9 mouse cellular contexts compared by ENCODE assay signal in the genomic region with DNA sequence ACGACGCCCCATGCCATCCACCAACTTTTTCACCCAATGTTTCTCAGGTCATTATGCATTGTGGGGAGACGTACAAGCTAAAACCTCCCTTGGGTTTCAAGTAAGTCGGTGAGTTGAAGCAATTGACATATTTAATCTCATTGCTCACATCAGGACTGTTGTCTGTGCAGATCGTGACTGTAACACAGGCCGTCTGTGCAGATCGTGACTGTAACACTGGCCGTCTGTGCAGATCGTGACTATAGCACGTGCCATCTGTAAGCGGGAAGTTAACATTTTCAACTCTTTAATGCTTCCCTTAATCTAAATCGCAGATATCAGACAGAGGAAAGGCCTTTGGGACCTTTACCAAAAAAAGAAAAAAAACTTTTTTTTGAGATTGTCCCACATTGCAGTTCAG. TPM values are rescaled to one million over a fixed set of nuclear protein-coding genes. Genes with fewer than 3 reads are reported as not detected.
A peak's percentile ranks its signal among the peaks of the same experiment; 100 is the strongest.
DNase-seq lines count a peak whose midpoint lies in the region; ATAC-seq and TF ChIP-seq lines count a peak whose summit lies in the region.
"Had no signal": no experiment of that assay in that cellular context is flagged by ENCODE, and none has a peak within 500 bp of the region (broad histone marks: within the 10 kb centered on the region; RNA-seq: fewer than 3 reads in every experiment).

No protein-coding gene starts in this region.

- no peaks in the 10 kb centered on the region for H3K36me3 ChIP-seq in testis, adult 2 months (ENCODE audit: control insufficient read depth, insufficient read depth, low read length)
- H3K36me3 ChIP-seq in limb, embryonic 15.5 days, result no peaks in the 10 kb centered on the region
- H3K36me3 ChIP-seq in stomach, embryonic 16.5 days (ENCODE audit: control insufficient read depth, insufficient read depth, low read length), result no peaks in the 10 kb centered on the region

- H3K4me3 ChIP-seq in cerebellum, adult 2 months (replicated peaks; ENCODE audit: insufficient read depth, low read depth, low read length), result peak overlapping the region; percentile 78
- peak overlapping the region; percentile 98 for H3K4me3 ChIP-seq in testis, adult 2 months (ENCODE audit: control insufficient read depth, low read depth, low read length)
- H3K4me3 ChIP-seq in limb, embryonic 15.5 days, result peak overlapping the region; percentile 64
- H3K4me3 ChIP-seq in stomach, embryonic 16.5 days (replicated peaks; ENCODE audit: low read length), result peak overlapping the region; percentile 80

- DNase-seq in cerebellum, adult 2 months, result no peak
- DNase-seq in cerebellum, adult 9-11 months, result no peak
- DNase-seq in testis, postnatal 10 days (ENCODE audit: low spot score), result no peak
- no peak for DNase-seq in B cell, adult 2 months

- H3K27me3 ChIP-seq in cerebellum, adult 2 months (ENCODE audit: control insufficient read depth, insufficient read depth, low read length), result no peaks in the 10 kb centered on the region
- H3K27me3 ChIP-seq in testis, adult 2 months (ENCODE audit: control insufficient read depth, insufficient read depth, low read length), result no peaks in the 10 kb centered on the region
- H3K27me3 ChIP-seq in limb, embryonic 15.5 days, result no peaks in the 10 kb centered on the region
- H3K27me3 ChIP-seq in stomach, embryonic 16.5 days (ENCODE audit: control insufficient read depth, insufficient read depth, low read length), result no peaks in the 10 kb centered on the region

- no peaks in the 10 kb centered on the region for H3K9me3 ChIP-seq in limb, embryonic 15.5 days
- H3K9me3 ChIP-seq in stomach, embryonic 16.5 days (replicated peaks; ENCODE audit: control insufficient read depth, low read length), result no peaks in the 10 kb centered on the region

- no peak for TF ChIP-seq CTCF in cerebellum, adult 2 months (IDR thresholded peaks at IDR 0.05; ENCODE audit: borderline replicate concordance, insufficient read depth, low read depth, low read length)
- TF ChIP-seq CTCF in testis, adult 2 months (IDR thresholded peaks at IDR 0.05; ENCODE audit: control insufficient read depth, insufficient read depth, insufficient replicate concordance, low read depth, low read length), result no peak

- ATAC-seq in limb, embryonic 15.5 days (ENCODE audit: insufficient number of reproducible peaks, low FRiP score, low TSS enrichment, low read depth), result no peak
- no peak for ATAC-seq in stomach, embryonic 16.5 days (ENCODE audit: insufficient read depth, low FRiP score)
- no peak for ATAC-seq in megakaryocyte-erythroid progenitor cell, adult 5-6 weeks (replicated peaks; ENCODE audit: low FRiP score, low TSS enrichment, poor library complexity, severe bottlenecking)

- peak overlapping the region; percentile 44 for H3K9ac ChIP-seq in limb, embryonic 15.5 days
- peak overlapping the region; percentile 89 for H3K9ac ChIP-seq in stomach, embryonic 16.5 days (ENCODE audit: low read length)

- H3K4me2 ChIP-seq in limb, embryonic 15.5 days, result peak overlapping the region; percentile 58
- peak overlapping the region; percentile 83 for H3K4me2 ChIP-seq in stomach, embryonic 16.5 days (ENCODE audit: low read depth, low read length)

- WGBS in cerebellum, adult 2 months, result 13% methylated on average over 12 of the region's 12 CpGs
- 15% methylated on average over 12 of the region's 12 CpGs for WGBS in limb, embryonic 15.5 days
- 11% methylated on average over 12 of the region's 12 CpGs for WGBS in stomach, embryonic 16.5 days

- no peak for TF ChIP-seq POLR2A in cerebellum, adult 2 months (IDR thresholded peaks at IDR 0.05; ENCODE audit: borderline replicate concordance, insufficient read depth, low read length)
- TF ChIP-seq POLR2A in testis, adult 2 months (IDR thresholded peaks at IDR 0.05; ENCODE audit: control insufficient read depth, low read depth, low read length), result no peak

- H3K4me1 ChIP-seq in cerebellum, adult 2 months (ENCODE audit: control insufficient read depth, insufficient read depth, low read length), result peaks cover 2% of the 10 kb centered on the region; the same call in 1 of the 2 replicates
- peaks cover 4% of the 10 kb centered on the region for H3K4me1 ChIP-seq in testis, adult 2 months (ENCODE audit: control insufficient read depth, insufficient read depth, low read length)
- H3K4me1 ChIP-seq in limb, embryonic 15.5 days, result peaks cover 22% of the 10 kb centered on the region
- H3K4me1 ChIP-seq in stomach, embryonic 16.5 days (ENCODE audit: control insufficient read depth, insufficient read depth, low read length), result peaks cover 20% of the 10 kb centered on the region

- peak overlapping the region; percentile 80 for H3K27ac ChIP-seq in cerebellum, adult 2 months (ENCODE audit: insufficient read depth, low read length)
- H3K27ac ChIP-seq in testis, adult 2 months (ENCODE audit: control insufficient read depth, insufficient read depth, low read depth, low read length), result peak overlapping the region; percentile 95
- peak overlapping the region; percentile 92 for H3K27ac ChIP-seq in limb, embryonic 15.5 days
- H3K27ac ChIP-seq in stomach, embryonic 16.5 days (ENCODE audit: low read length), result peak overlapping the region; percentile 93

RNA-seq across cellular contexts. Expression of gene Park7, which starts 0.5 kb away (rescaled TPM):
- polyA plus RNA-seq in cerebellum, adult 2 months (2012; rRNA removed), result 362 and 384 TPM in 2 replicates
- polyA plus RNA-seq in testis, adult 2 months (2012; rRNA removed), result 88.1 and 92.3 TPM in 2 replicates
- 349 and 381 TPM in 2 replicates for polyA plus RNA-seq in limb, embryonic 15.5 days (2015; fragmentation: Nextera tagmentation; extraction: Ambion mirVana)
- 362 and 368 TPM in 2 replicates for polyA plus RNA-seq in stomach, embryonic 16.5 days (2015; fragmentation: Nextera tagmentation; extraction: Ambion mirVana)
- 339 and 364 TPM in 2 replicates for total RNA-seq in megakaryocyte-erythroid progenitor cell, adult 5-6 weeks (2014; fragmentation: Nextera tagmentation)
- total RNA-seq in megakaryocyte-erythroid progenitor cell, adult 5-6 weeks (2017), result 415 and 488 TPM in 2 replicates

RNA-seq across cellular contexts. Expression of gene Tnfrsf9, which starts 0.6 kb away (rescaled TPM):
- 0.64 and 0.67 TPM in 2 replicates for polyA plus RNA-seq in cerebellum, adult 2 months (2012; rRNA removed)
- polyA plus RNA-seq in testis, adult 2 months (2012; rRNA removed), result 1.9 and 3.1 TPM in 2 replicates
- polyA plus RNA-seq in limb, embryonic 15.5 days (2015; fragmentation: Nextera tagmentation; extraction: Ambion mirVana), result 0.83 and 1.1 TPM in 2 replicates
- polyA plus RNA-seq in stomach, embryonic 16.5 days (2015; fragmentation: Nextera tagmentation; extraction: Ambion mirVana), result 0.84 and 1.3 TPM in 2 replicates
- 2.6 TPM in 1 of 2 replicates, not detected in the other for total RNA-seq in megakaryocyte-erythroid progenitor cell, adult 5-6 weeks (2014; fragmentation: Nextera tagmentation)
- total RNA-seq in megakaryocyte-erythroid progenitor cell, adult 5-6 weeks (2017), result 7.2 TPM in 1 of 2 replicates, not detected in the other
- total RNA-seq: hematopoietic stem cell, adult 5-6 weeks had no signal
